Mouse (Mus musculus): ENCODE data around the gene Zfp652.
"Not testable (repeated sequence)": the region's sequence is repeated elsewhere in the genome, so short reads cannot be mapped to it uniquely, and the experiment has no call there.

Zfp652 gene

DNA sequence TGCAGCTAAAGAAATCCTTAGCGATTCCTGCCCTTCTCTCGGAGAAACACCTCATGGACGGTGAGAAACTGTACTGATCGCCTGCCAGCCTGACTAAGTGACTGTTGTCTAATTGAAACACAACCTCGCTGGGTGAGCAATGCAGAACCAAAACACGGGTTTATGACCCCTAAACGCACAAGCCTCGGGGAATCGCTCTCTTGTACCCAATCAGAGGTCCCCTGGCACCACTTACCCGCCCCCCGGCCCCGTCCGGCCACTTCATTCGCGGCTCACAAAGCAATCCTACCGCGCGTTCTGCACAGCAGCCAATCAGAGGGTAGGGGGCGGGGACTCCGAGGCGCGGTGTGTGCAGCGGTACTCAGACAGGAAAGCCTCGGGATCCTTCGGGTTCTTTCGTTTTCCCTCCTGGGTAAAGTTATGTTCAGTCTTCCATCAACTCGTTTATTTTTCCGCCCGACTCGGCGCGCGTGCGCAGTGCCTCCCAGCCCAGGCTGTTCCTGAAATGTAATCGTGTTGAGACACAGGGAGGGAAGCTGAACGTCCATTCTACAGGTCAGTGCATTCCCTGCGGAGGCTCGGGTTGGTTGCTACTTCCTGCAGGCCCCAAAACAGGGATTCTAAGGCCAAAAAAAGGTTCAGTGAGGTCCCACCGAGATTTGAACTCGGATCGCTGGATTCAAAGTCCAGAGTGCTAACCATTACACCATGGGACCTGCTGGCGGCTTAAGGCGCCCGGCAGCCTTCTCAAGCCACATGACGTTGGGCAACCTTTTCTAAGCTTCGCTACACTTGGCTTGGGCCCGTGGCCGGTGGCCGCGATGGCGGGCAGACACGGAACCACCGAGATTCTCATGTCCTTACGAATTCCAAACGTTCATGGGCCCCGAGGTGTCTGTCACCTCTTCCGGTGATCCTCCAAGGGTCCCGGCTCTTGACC, 146.3 kb downstream of the Zfp652 start:
- DNase-seq, result peak; percentile 98 to 99

GRCm38 (mm10) chr11:95859468-95859855, 147.0 kb downstream of the Zfp652 start:
- peak in 1 of 2 experiments; percentile 85 for DNase-seq

GRCm38 (mm10) chr11:95860071-95860490, 147.6 kb downstream of the Zfp652 start:
- no peak for DNase-seq

DNA sequence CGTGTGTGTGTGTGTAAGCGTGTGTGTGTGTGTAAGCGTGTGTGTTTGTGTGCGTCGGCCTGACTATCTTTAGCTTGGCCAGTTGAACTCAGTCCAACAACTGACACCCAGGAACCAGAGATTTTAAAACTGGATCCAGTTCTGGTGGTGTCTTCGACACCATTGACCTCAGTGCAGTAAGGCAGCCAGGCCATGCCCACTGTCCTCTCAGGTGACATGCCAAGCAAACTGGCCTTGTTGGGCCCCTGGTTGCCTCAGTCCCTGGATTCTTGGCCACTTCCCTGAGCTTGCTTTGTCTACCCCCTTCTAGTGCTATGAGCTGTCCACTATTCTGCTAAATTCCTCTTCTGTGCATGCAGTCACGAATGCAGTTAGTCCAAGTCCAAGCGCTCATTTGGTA, 148.9 kb downstream of the Zfp652 start:
- no peak for DNase-seq

GRCm38 (mm10) chr11:95869442-95869841, 157.0 kb downstream of the Zfp652 start:
- no peak for DNase-seq

- no peak for DNase-seq
Measured at GRCm38 (mm10) chr11:95869918-95870470, 157.5 kb downstream of the Zfp652 start.

- DNase-seq, result no peak
Measured at GRCm38 (mm10) chr11:95875804-95876203, 163.3 kb downstream of the Zfp652 start.

DNA sequence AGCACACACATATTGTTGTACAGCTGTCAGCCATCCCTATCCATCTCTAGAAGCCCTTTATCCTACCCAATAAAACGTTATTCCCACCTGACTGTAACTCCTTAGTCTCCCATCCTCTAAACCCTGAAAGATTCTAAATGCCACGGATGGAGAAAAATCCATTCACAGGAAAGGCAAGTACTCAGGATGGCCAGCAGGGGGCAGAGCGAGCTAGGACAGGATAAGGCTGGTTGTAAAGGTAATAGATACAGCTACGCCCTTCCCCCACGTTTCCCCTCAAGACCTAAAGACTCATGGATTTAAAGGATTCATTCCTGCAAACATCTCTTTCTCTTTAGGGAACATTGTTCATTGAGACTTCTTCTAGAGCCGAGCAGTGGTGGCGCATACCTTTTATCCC, 163.8 kb downstream of the Zfp652 start:
- DNase-seq, result peak; percentile 65 to 69

GRCm38 (mm10) chr11:95879861-95880260, 167.4 kb downstream of the Zfp652 start:
- not testable (repeated sequence) for DNase-seq
